8 mouse cellular contexts compared by ENCODE assay signal in genomic region chr4:141005983-141006382, GRCm38 (mm10). TPM values are rescaled to one million over a fixed set of nuclear protein-coding genes. Genes with fewer than 3 reads are reported as not detected.
DNase-seq lines count a peak whose midpoint lies in the region; ATAC-seq and TF ChIP-seq lines count a peak whose summit lies in the region.

No protein-coding gene starts in this region.

- DNase-seq in heart, postnatal 4 days: peak; percentile 70
- DNase-seq in heart, postnatal 25 days (ENCODE audit: low spot score): no peak
- no peak for DNase-seq in lung, postnatal 0 days (ENCODE audit: low spot score)
- DNase-seq in lung, postnatal 25 days (ENCODE audit: low spot score): no peak
- DNase-seq in adrenal gland, adult 2 months: peak; percentile 80
- DNase-seq in liver, embryonic 14.5 days (ENCODE audit: low read depth in 3 of 3, low spot score in 3 of 3): no peak
- DNase-seq in c-Kit-positive CD71-positive TER-119-positive erythroid progenitor cells, embryonic 14.5 days (ENCODE audit: low spot score): no peak
- no peak for DNase-seq in layer of hippocampus, postnatal 36 days

- WGBS in lung, postnatal 0 days: 74% methylated on average over 13 of the region's 13 CpGs
- WGBS in liver, embryonic 14.5 days (ENCODE audit: insufficient replicate concordance): 85% methylated on average over 13 of the region's 13 CpGs

- 0 out of 2 replicates have a peak, but pooled peaks cover 3% of the 10 kb centered on the region for H3K4me1 ChIP-seq in lung, postnatal 0 days (ENCODE audit: insufficient read depth, low read depth, low read length)
- peaks cover 2 to 8% of the 10 kb centered on the region in 2 experiments; a peak in 3 of 4 replicates for H3K4me1 ChIP-seq in liver, embryonic 14.5 days (replicated peaks; ENCODE audit: control insufficient read depth in 2 of 2, insufficient read depth in 2 of 2, low read length in 1 of 2)

- no peak for ATAC-seq in lung, postnatal 0 days
- ATAC-seq in liver, embryonic 14.5 days (ENCODE audit: insufficient read depth): no peak

- H3K27me3 ChIP-seq in lung, postnatal 0 days (replicated peaks; ENCODE audit: insufficient read depth, low read length): no peaks in the 10 kb centered on the region
- peaks cover 10% of the 10 kb centered on the region for H3K27me3 ChIP-seq in liver, embryonic 14.5 days (ENCODE audit: control insufficient read depth, insufficient read depth, low read length)

- H3K9ac ChIP-seq in lung, postnatal 0 days (replicated peaks; ENCODE audit: low read depth): no peak overlapping the region
- no peak overlapping the region for H3K9ac ChIP-seq in liver, embryonic 14.5 days (replicated peaks)

- H3K9me3 ChIP-seq in lung, postnatal 0 days (ENCODE audit: low read length): no peaks in the 10 kb centered on the region
- no peaks in the 10 kb centered on the region for H3K9me3 ChIP-seq in liver, embryonic 14.5 days (ENCODE audit: control insufficient read depth, low read length)

- peak; percentile 55 for TF ChIP-seq CTCF in lung, postnatal 0 days (IDR thresholded peaks at IDR 0.05)
- TF ChIP-seq CTCF in liver, embryonic 14.5 days (IDR thresholded peaks at IDR 0.05; ENCODE audit: low read depth): peak; percentile 59

- H3K36me3 ChIP-seq in lung, postnatal 0 days (ENCODE audit: insufficient read depth, low read length): peaks cover 23% of the 10 kb centered on the region; the same call in 1 of the 2 replicates
- H3K36me3 ChIP-seq in liver, embryonic 14.5 days (replicated peaks; ENCODE audit: control insufficient read depth, insufficient read depth, low read depth): no peaks in the 10 kb centered on the region

- H3K4me3 ChIP-seq in lung, postnatal 0 days (ENCODE audit: low read depth, low read length): no peak overlapping the region
- no peak overlapping the region for H3K4me3 ChIP-seq in liver, embryonic 14.5 days (ENCODE audit: insufficient read depth in 1 of 2, low read depth in 2 of 2, low read length in 2 of 2)

- H3K27ac ChIP-seq in lung, postnatal 0 days (ENCODE audit: low read length): no peak overlapping the region
- H3K27ac ChIP-seq in liver, embryonic 14.5 days: no peak overlapping the region

- no peak for TF ChIP-seq EP300 in lung, postnatal 0 days (IDR thresholded peaks at IDR 0.05)
- no peak for TF ChIP-seq EP300 in liver, embryonic 14.5 days (IDR thresholded peaks at IDR 0.05; ENCODE audit: low read depth)

- H3K4me2 ChIP-seq in lung, postnatal 0 days (replicated peaks; ENCODE audit: low read depth, low read length): no peak overlapping the region
- H3K4me2 ChIP-seq in liver, embryonic 14.5 days (ENCODE audit: low read depth): no peak overlapping the region

- intact Hi-C loops in heart, postnatal 25 days (cut with DNase I): no loop called here

RNA-seq across cellular contexts. Expression of gene Mfap2, which starts 4.2 kb away (rescaled TPM):
- 10 to 100 TPM; 63.0 to 65.1 TPM for total RNA-seq in heart, postnatal 4 days (2021)
- 1 to 10 TPM; 6.7 to 6.9 TPM for total RNA-seq in heart, postnatal 25 days (2021)
- 398 and 422 TPM in 2 replicates for polyA plus RNA-seq in lung, postnatal 0 days (2015; fragmentation: Nextera tagmentation; extraction: Ambion mirVana)
- 10 to 100 TPM in 1 of 2 experiments, 1 to 10 TPM in 1; 5.7 to 11.1 TPM for total RNA-seq in adrenal gland, adult 2 months (2021)
- 37.8 and 42.4 TPM in 2 replicates for polyA plus RNA-seq in adrenal gland, adult 2 months (2012; rRNA removed)
- 7.1 and 10.5 TPM in 2 replicates for polyA plus RNA-seq in liver, embryonic 14.5 days (2012; rRNA removed)
- 11.0 and 11.6 TPM in 2 replicates for polyA plus RNA-seq in liver, embryonic 14.5 days (2014; fragmentation: Nextera tagmentation; extraction: Ambion mirVana)
- 1 to 10 TPM; 5.7 to 5.8 TPM for total RNA-seq in layer of hippocampus, postnatal 36 days (2021)

RNA-seq across cellular contexts. Expression of gene Atp13a2, which starts 19.3 kb away (rescaled TPM):
- 10 to 100 TPM; 22.4 to 24.3 TPM for total RNA-seq in heart, postnatal 4 days (2021)
- 10 to 100 TPM; 16.5 to 19.4 TPM for total RNA-seq in heart, postnatal 25 days (2021)
- 34.2 and 34.4 TPM in 2 replicates for polyA plus RNA-seq in lung, postnatal 0 days (2015; fragmentation: Nextera tagmentation; extraction: Ambion mirVana)
- total RNA-seq in adrenal gland, adult 2 months (2021): 10 to 100 TPM; 31.8 to 37.1 TPM
- 183 and 226 TPM in 2 replicates for polyA plus RNA-seq in adrenal gland, adult 2 months (2012; rRNA removed)
- polyA plus RNA-seq in liver, embryonic 14.5 days (2012; rRNA removed): 17.9 and 21.6 TPM in 2 replicates
- 11.4 and 14.1 TPM in 2 replicates for polyA plus RNA-seq in liver, embryonic 14.5 days (2014; fragmentation: Nextera tagmentation; extraction: Ambion mirVana)
- total RNA-seq in layer of hippocampus, postnatal 36 days (2021): 100 to 1,000 TPM; 150 to 154 TPM

RNA-seq across cellular contexts. Expression of gene Sdhb, which starts 45.0 kb away (rescaled TPM):
- 100 to 1,000 TPM; 633 to 638 TPM for total RNA-seq in heart, postnatal 4 days (2021)
- total RNA-seq in heart, postnatal 25 days (2021): 1,000 to 10,000 TPM; 1,213 to 1,269 TPM
- polyA plus RNA-seq in lung, postnatal 0 days (2015; fragmentation: Nextera tagmentation; extraction: Ambion mirVana): 251 and 275 TPM in 2 replicates
- 100 to 1,000 TPM; 462 to 500 TPM for total RNA-seq in adrenal gland, adult 2 months (2021)
- 334 and 363 TPM in 2 replicates for polyA plus RNA-seq in adrenal gland, adult 2 months (2012; rRNA removed)
- 68.1 and 86.1 TPM in 2 replicates for polyA plus RNA-seq in liver, embryonic 14.5 days (2012; rRNA removed)
- polyA plus RNA-seq in liver, embryonic 14.5 days (2014; fragmentation: Nextera tagmentation; extraction: Ambion mirVana): 201 and 211 TPM in 2 replicates
- 100 to 1,000 TPM; 175 to 186 TPM for total RNA-seq in layer of hippocampus, postnatal 36 days (2021)

RNA-seq across cellular contexts. Expression of gene Crocc, which starts 54.4 kb away (rescaled TPM):
- total RNA-seq in heart, postnatal 4 days (2021): 1 to 10 TPM; 8.2 to 8.3 TPM
- 1 to 10 TPM; 5.1 to 5.4 TPM for total RNA-seq in heart, postnatal 25 days (2021)
- 2.3 and 2.9 TPM in 2 replicates for polyA plus RNA-seq in lung, postnatal 0 days (2015; fragmentation: Nextera tagmentation; extraction: Ambion mirVana)
- 1 to 10 TPM; 5.6 to 7.4 TPM for total RNA-seq in adrenal gland, adult 2 months (2021)
- polyA plus RNA-seq in adrenal gland, adult 2 months (2012; rRNA removed): 7.1 and 10.5 TPM in 2 replicates
- polyA plus RNA-seq in liver, embryonic 14.5 days (2012; rRNA removed): 1.3 and 1.7 TPM in 2 replicates
- polyA plus RNA-seq in liver, embryonic 14.5 days (2014; fragmentation: Nextera tagmentation; extraction: Ambion mirVana): 0.35 and 0.53 TPM in 2 replicates
- 10 to 100 TPM; 73.7 to 77.2 TPM for total RNA-seq in layer of hippocampus, postnatal 36 days (2021)

Comparison
In these comparisons a context has a peak if more than half of its experiments do, and no peak if none do; other contexts are left out.
1. DNase-seq: peak in heart, postnatal 4 days (single experiment) and adrenal gland, adult 2 months (single experiment); none in heart, postnatal 25 days (single experiment), lung, postnatal 0 days (single experiment), lung, postnatal 25 days (single experiment), liver, embryonic 14.5 days (0 of 3), c-Kit-positive CD71-positive TER-119-positive erythroid progenitor cells, embryonic 14.5 days (single experiment) and layer of hippocampus, postnatal 36 days (0 of 2).
2. RNA of gene Mfap2, which starts 4.2 kb away (total RNA-seq): 63.0 to 65.1 TPM in heart, postnatal 4 days; 5.7 to 11.1 TPM in adrenal gland, adult 2 months, 6.7 to 6.9 TPM in heart, postnatal 25 days and 5.7 to 5.8 TPM in layer of hippocampus, postnatal 36 days; every median in the first group is over 4 times any median in the second.